Mouse (Mus musculus): ENCODE data around the gene Hbb-bs. TPM values are rescaled to one million over a fixed set of nuclear protein-coding genes. Genes with fewer than 3 reads are reported as not detected.
"Not testable (repeated sequence)": the region's sequence is repeated elsewhere in the genome, so short reads cannot be mapped to it uniquely, and the experiment has no call there.

Hbb-bs gene
- polyA plus RNA-seq, 1 experiment from 2014 or later = 7,434 TPM

DNA sequence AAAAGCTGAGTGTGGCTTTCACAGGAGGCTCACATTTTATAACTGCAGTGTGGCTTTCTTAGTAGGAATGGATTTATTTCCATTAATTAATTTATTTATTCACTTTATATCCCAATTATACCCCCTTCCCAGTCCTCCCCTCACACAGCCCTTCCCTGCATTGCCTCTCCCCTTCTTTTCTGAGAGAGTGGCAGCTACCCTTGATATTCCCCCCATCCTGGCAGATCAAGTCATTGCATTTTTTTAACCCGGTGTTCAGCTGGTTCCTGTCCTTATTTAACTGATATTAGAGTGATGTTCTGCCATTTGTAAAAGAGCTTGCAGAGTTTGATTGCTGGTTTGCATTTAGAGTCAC lies 18.1 kb downstream of the Hbb-bs start:
- ATAC-seq = no peak
- no peaks in the 10 kb centered on the region for H3K36me3 ChIP-seq
- WGBS = 66% methylated on average over 1 of the region's 1 CpGs
- H3K9me3 ChIP-seq = no peaks in the 10 kb centered on the region
- no peak overlapping the region for H3K4me2 ChIP-seq (replicated peaks)
- H3K4me1 ChIP-seq (replicated peaks) = no peaks in the 10 kb centered on the region
- no peaks in the 10 kb centered on the region for H3K27me3 ChIP-seq (replicated peaks)
- H3K27ac ChIP-seq = no peak overlapping the region
- no peak overlapping the region for H3K9ac ChIP-seq
- no peak overlapping the region for H3K4me3 ChIP-seq (replicated peaks)

DNA sequence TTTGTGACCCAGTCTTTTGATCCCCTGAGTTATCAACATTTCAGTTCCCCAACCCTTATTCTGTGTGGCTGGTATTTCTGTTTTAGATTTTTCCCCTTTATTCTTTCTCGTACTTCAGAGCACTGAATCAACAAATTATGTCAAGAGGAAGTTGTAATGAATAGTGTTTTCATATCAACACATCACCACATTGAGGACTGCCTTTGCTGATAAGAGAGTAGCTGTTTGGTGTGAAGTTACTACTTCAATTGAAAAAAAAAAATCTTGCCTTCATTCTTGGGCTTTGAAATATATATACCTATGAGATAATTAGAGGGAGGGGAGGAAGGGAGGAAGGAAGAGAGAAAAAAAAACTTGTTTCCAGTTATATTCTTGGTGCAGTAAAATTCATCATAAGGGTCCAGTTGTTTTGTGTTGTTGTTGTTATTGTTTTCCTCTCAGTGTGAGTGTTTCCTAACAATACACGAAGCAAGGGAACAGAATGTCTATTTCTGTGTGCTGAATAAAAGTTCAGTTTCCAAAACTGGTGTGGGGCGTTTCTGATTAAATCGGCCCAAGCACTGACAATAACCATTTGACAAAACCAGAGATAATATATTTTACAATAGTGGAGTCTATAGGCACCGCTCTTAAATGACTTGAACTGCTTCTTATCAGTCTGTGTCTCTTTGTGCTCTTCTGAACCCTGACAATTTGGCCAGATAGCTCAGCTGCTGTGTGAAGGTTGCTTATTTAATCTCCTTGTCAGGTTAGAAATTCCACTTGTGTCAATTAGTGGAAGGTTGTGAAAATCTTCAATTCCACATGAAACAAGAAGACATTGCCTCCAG lies 18.7 kb downstream of the Hbb-bs start:
- ATAC-seq = no peak
- no peak overlapping the region for H3K9ac ChIP-seq
- no peaks in the 10 kb centered on the region for H3K27me3 ChIP-seq (replicated peaks)
- no peaks in the 10 kb centered on the region for H3K36me3 ChIP-seq
- no peak overlapping the region for H3K27ac ChIP-seq
- 47% methylated on average over 5 of the region's 5 CpGs for WGBS
- no peak overlapping the region for H3K4me3 ChIP-seq (replicated peaks)
- H3K9me3 ChIP-seq = no peaks in the 10 kb centered on the region
- no peak overlapping the region for H3K4me2 ChIP-seq (replicated peaks)
- H3K4me1 ChIP-seq (replicated peaks) = no peaks in the 10 kb centered on the region

DNA sequence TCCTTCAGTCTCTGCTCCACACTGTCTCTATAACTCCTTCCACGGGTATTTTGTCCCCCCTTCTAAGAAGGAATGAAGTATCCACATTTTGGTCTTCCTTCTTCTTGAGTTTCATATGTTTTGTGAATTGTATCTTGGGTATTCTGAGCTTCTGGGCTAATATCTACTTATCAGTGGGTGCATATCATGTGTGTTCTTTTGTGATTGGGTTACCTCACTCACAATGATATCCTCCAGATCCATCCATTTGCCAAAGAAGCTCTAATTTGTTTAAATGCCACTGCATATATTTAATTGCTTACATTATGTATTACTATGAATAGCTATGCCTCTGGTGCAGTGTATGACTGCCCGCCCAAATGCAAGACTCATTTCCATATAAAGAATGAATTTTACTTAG lies 19.8 kb downstream of the Hbb-bs start:
- H3K27me3 ChIP-seq (replicated peaks); H3K36me3 ChIP-seq; H3K4me1 ChIP-seq (replicated peaks); H3K9me3 ChIP-seq; H3K4me2 ChIP-seq (replicated peaks); ATAC-seq; H3K4me3 ChIP-seq (replicated peaks); H3K27ac ChIP-seq; H3K9ac ChIP-seq: not testable (repeated sequence)
- 70% methylated on average over 2 of the region's 2 CpGs for WGBS

- H3K27me3 ChIP-seq (replicated peaks) = no peaks in the 10 kb centered on the region
- 43% methylated on average over 1 of the region's 1 CpGs for WGBS
- 0 out of 2 replicates have a peak, but pooled peaks have one; percentile 31 for ATAC-seq
- no peaks in the 10 kb centered on the region for H3K4me1 ChIP-seq (replicated peaks)
- H3K4me3 ChIP-seq (replicated peaks) = no peak overlapping the region
- no peaks in the 10 kb centered on the region for H3K36me3 ChIP-seq
- H3K27ac ChIP-seq = no peak overlapping the region
- no peak overlapping the region for H3K9ac ChIP-seq
- no peak overlapping the region for H3K4me2 ChIP-seq (replicated peaks)
- no peaks in the 10 kb centered on the region for H3K9me3 ChIP-seq
Measured at GRCm38 (mm10) chr7:103806856-103807255, 21.0 kb downstream of the Hbb-bs start.

DNA sequence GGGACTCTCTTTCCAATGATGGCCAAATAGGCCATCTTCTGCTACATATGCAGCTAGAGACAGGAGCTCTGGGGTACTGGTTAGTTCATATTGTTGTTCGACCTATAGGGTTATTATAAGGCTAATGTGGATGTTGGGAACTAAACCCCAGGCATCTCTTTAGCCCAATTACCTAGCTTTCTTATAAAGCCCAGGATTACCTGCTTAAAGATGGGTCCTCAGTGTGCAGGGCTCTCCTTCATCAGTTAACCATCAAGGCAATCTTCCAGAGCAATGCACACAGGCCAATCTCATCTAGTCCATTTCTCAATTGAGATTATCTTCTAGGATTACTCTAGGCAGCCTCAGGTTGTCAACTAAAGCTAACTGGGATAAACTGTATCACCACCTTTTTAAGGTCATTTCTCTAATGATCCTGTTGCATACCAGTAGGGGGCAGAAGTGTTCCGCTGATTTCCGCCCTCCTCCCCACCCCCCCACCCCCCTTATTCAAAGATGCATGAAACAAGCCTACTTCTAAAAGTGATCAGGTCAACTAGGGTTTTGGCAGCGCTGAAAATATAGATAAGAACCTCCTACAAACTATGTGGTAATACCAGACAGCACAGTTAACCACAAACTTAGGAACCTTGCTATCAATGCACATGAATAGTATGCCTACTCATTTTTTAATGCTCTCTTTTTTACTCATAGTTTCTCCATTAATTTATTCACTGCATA lies 35.1 kb downstream of the Hbb-bs start:
- Histone ChIP-seq H3K4me1 (replicated peaks) (no peaks in the 10 kb centered on the region), H3K27ac (no peak overlapping the region), H3K9ac (no peak overlapping the region), H3K4me3 (replicated peaks) (no peak overlapping the region), H3K36me3 (no peaks in the 10 kb centered on the region), H3K27me3 (replicated peaks) (no peaks in the 10 kb centered on the region), H3K9me3 (no peaks in the 10 kb centered on the region), H3K4me2 (replicated peaks) (no peak overlapping the region)
- ATAC-seq = no peak
- WGBS = 23% methylated on average over 4 of the region's 4 CpGs

DNA sequence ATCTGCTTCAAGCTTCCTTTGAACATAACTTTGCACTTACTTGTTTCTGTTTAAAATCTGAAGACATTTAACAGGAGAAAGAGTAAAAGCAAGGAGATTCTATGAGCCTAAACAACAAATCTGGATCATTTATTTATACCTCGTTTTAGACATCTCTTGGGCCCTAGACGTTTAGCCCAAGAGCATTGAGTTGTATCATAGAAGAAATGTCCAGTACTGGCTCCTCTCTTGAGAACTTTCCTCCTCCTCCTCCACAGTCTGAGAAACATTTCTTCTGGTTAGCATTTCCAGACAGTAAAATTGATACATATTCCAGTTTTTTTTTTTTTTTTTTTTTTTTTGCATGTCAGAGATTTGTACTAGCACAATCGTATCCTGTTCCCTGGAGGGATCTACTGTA lies 36.2 kb downstream of the Hbb-bs start, which contains the start of gene Olfr67:
Gene Olfr67 (minus strand): TSS at position 101 of the 400 bp plus-strand sequence.
- WGBS = 74% methylated on average over 3 of the region's 3 CpGs
- Histone ChIP-seq H3K4me2 (replicated peaks) (no peak within 1 kb of the TSS), H3K36me3 (no peaks in the 10 kb centered on the region)

GRCm38 (mm10) chr7:103779598-103779997 lies 48.3 kb downstream of the Hbb-bs start, which contains the start of gene Olfr68:
Olfr68 (minus strand) TSS chr7:103779698.
- no peak within 1 kb of the TSS for H3K9ac ChIP-seq
- no peaks in the 10 kb centered on the region for H3K27me3 ChIP-seq (replicated peaks)
- 74% methylated on average over 3 of the region's 3 CpGs for WGBS
- H3K36me3 ChIP-seq = no peaks in the 10 kb centered on the region
- ATAC-seq = no peak
- H3K4me1 ChIP-seq (replicated peaks) = no peaks in the 10 kb centered on the region
- no peaks in the 10 kb centered on the region for H3K9me3 ChIP-seq
- no peak within 1 kb of the TSS for H3K4me2 ChIP-seq (replicated peaks)
- H3K4me3 ChIP-seq (replicated peaks) = no peak within 1 kb of the TSS
- no peak within 1 kb of the TSS for H3K27ac ChIP-seq

More for the DNA sequence above, 36.2 kb downstream of the Hbb-bs start, which contains the start of gene Olfr67:
- ATAC-seq = no peak
- no peaks in the 10 kb centered on the region for H3K27me3 ChIP-seq (replicated peaks)
- H3K4me1 ChIP-seq (replicated peaks) = no peaks in the 10 kb centered on the region
- no peaks in the 10 kb centered on the region for H3K9me3 ChIP-seq
- H3K4me3 ChIP-seq (replicated peaks) = no peak within 1 kb of the TSS
- no peak within 1 kb of the TSS for H3K9ac ChIP-seq
- no peak within 1 kb of the TSS for H3K27ac ChIP-seq

GRCm38 (mm10) chr7:103777652-103778051 lies 50.2 kb downstream of the Hbb-bs start:
- H3K27me3 ChIP-seq (replicated peaks); H3K36me3 ChIP-seq; H3K27ac ChIP-seq; H3K9me3 ChIP-seq; H3K9ac ChIP-seq; ATAC-seq; H3K4me1 ChIP-seq (replicated peaks); H3K4me2 ChIP-seq (replicated peaks); H3K4me3 ChIP-seq (replicated peaks): not testable (repeated sequence)
- 90% methylated on average over 4 of the region's 4 CpGs for WGBS

Other genes with a start within 250 kb of the Hbb-bs start
- not detected in 2 replicates for gene Olfr618, start 238.0 kb downstream of the Hbb-bs start, polyA plus RNA-seq (2015; fragmentation: Nextera tagmentation; extraction: Ambion mirVana)
- not detected in 2 replicates for gene Olfr619, start 227.5 kb downstream of the Hbb-bs start, polyA plus RNA-seq (2015; fragmentation: Nextera tagmentation; extraction: Ambion mirVana)
- not detected in 2 replicates for gene Olfr620, start 215.6 kb downstream of the Hbb-bs start, polyA plus RNA-seq (2015; fragmentation: Nextera tagmentation; extraction: Ambion mirVana)
- gene Olfr622, start 185.4 kb downstream of the Hbb-bs start, polyA plus RNA-seq (2015; fragmentation: Nextera tagmentation; extraction: Ambion mirVana) = not detected in 2 replicates
- not detected in 2 replicates for gene Olfr623, start 164.4 kb downstream of the Hbb-bs start, polyA plus RNA-seq (2015; fragmentation: Nextera tagmentation; extraction: Ambion mirVana)
- 0.03 TPM in 1 of 2 replicates, not detected in the other for gene Olfr624, start 156.9 kb downstream of the Hbb-bs start, polyA plus RNA-seq (2015; fragmentation: Nextera tagmentation; extraction: Ambion mirVana)
- not detected in 2 replicates for gene Olfr625-ps1, start 145.4 kb downstream of the Hbb-bs start, polyA plus RNA-seq (2015; fragmentation: Nextera tagmentation; extraction: Ambion mirVana)
- not detected in 2 replicates for gene Olfr243, start 113.4 kb downstream of the Hbb-bs start, polyA plus RNA-seq (2015; fragmentation: Nextera tagmentation; extraction: Ambion mirVana)
- gene Olfr628, start 97.7 kb downstream of the Hbb-bs start, polyA plus RNA-seq (2015; fragmentation: Nextera tagmentation; extraction: Ambion mirVana) = not detected in 2 replicates
- gene Olfr629, start 83.2 kb downstream of the Hbb-bs start, polyA plus RNA-seq (2015; fragmentation: Nextera tagmentation; extraction: Ambion mirVana) = not detected in 2 replicates
- gene Olfr630, start 70.8 kb downstream of the Hbb-bs start, polyA plus RNA-seq (2015; fragmentation: Nextera tagmentation; extraction: Ambion mirVana) = not detected in 2 replicates
- not detected in 2 replicates for gene Olfr69, start 56.5 kb downstream of the Hbb-bs start, polyA plus RNA-seq (2015; fragmentation: Nextera tagmentation; extraction: Ambion mirVana)
- not detected in 2 replicates for gene Olfr68, start 48.4 kb downstream of the Hbb-bs start, polyA plus RNA-seq (2015; fragmentation: Nextera tagmentation; extraction: Ambion mirVana)
- not detected in 2 replicates for gene Olfr67, start 36.3 kb downstream of the Hbb-bs start, polyA plus RNA-seq (2015; fragmentation: Nextera tagmentation; extraction: Ambion mirVana)
- 2,721 and 2,775 TPM in 2 replicates for gene Hbb-bt, start 14.1 kb downstream of the Hbb-bs start, polyA plus RNA-seq (2015; fragmentation: Nextera tagmentation; extraction: Ambion mirVana)
- not detected in 2 replicates for gene Hbb-bh2, start 12.4 kb upstream of the Hbb-bs start, polyA plus RNA-seq (2015; fragmentation: Nextera tagmentation; extraction: Ambion mirVana)
- 2.0 and 2.2 TPM in 2 replicates for gene Hbb-bh1, start 15.1 kb upstream of the Hbb-bs start, polyA plus RNA-seq (2015; fragmentation: Nextera tagmentation; extraction: Ambion mirVana)
- gene Hbb-y, start 25.1 kb upstream of the Hbb-bs start, polyA plus RNA-seq (2015; fragmentation: Nextera tagmentation; extraction: Ambion mirVana) = 165 and 266 TPM in 2 replicates
- not detected in 2 replicates for gene Olfr66, start 58.2 kb upstream of the Hbb-bs start, polyA plus RNA-seq (2015; fragmentation: Nextera tagmentation; extraction: Ambion mirVana)
- gene Olfr64, start 66.4 kb upstream of the Hbb-bs start, polyA plus RNA-seq (2015; fragmentation: Nextera tagmentation; extraction: Ambion mirVana) = not detected in 2 replicates
- not detected in 2 replicates for gene Olfr65, start 75.4 kb upstream of the Hbb-bs start, polyA plus RNA-seq (2015; fragmentation: Nextera tagmentation; extraction: Ambion mirVana)
- not detected in 2 replicates for gene Olfr631, start 100.7 kb upstream of the Hbb-bs start, polyA plus RNA-seq (2015; fragmentation: Nextera tagmentation; extraction: Ambion mirVana)
- gene Olfr632, start 106.3 kb upstream of the Hbb-bs start, polyA plus RNA-seq (2015; fragmentation: Nextera tagmentation; extraction: Ambion mirVana) = not detected in 2 replicates
- not detected in 2 replicates for gene Olfr633, start 116.3 kb upstream of the Hbb-bs start, polyA plus RNA-seq (2015; fragmentation: Nextera tagmentation; extraction: Ambion mirVana)
- 0.01 TPM in 1 of 2 replicates, not detected in the other for gene Olfr635, start 143.1 kb upstream of the Hbb-bs start, polyA plus RNA-seq (2015; fragmentation: Nextera tagmentation; extraction: Ambion mirVana)
- gene Olfr638, start 170.7 kb upstream of the Hbb-bs start, polyA plus RNA-seq (2015; fragmentation: Nextera tagmentation; extraction: Ambion mirVana) = not detected in 2 replicates
- gene Olfr639, start 189.2 kb upstream of the Hbb-bs start, polyA plus RNA-seq (2015; fragmentation: Nextera tagmentation; extraction: Ambion mirVana) = not detected in 2 replicates
- not detected in 2 replicates for gene Olfr640, start 197.5 kb upstream of the Hbb-bs start, polyA plus RNA-seq (2015; fragmentation: Nextera tagmentation; extraction: Ambion mirVana)
- not detected in 2 replicates for gene Olfr641, start 207.3 kb upstream of the Hbb-bs start, polyA plus RNA-seq (2015; fragmentation: Nextera tagmentation; extraction: Ambion mirVana)
- gene Olfr642, start 224.6 kb upstream of the Hbb-bs start, polyA plus RNA-seq (2015; fragmentation: Nextera tagmentation; extraction: Ambion mirVana) = not detected in 2 replicates
- gene 4930516K23Rik, start 233.3 kb upstream of the Hbb-bs start, polyA plus RNA-seq (2015; fragmentation: Nextera tagmentation; extraction: Ambion mirVana) = not detected in 2 replicates
- not detected in 2 replicates for gene Olfr644, start 243.8 kb upstream of the Hbb-bs start, polyA plus RNA-seq (2015; fragmentation: Nextera tagmentation; extraction: Ambion mirVana)

All from intestine, embryonic 15.5 days (tissue).